Mouse (Mus musculus) heart, postnatal 0 days (tissue): Measurements from ENCODE around the gene Ppfia2.

Experiments used
- CTCF ChIP-seq: IDR thresholded peaks from 2 replicates; pipeline ENCODE4 v1.5.1; 2016; ENCODE audit warnings: antibody characterized with exemption, control low read depth, low read depth
- EP300 ChIP-seq: IDR thresholded peaks from 2 replicates; pipeline ENCODE4 v1.6.1; 2016; ENCODE audit warnings: antibody characterized with exemption, low read depth

- TF ChIP-seq EP300, result no peak
- no peak for TF ChIP-seq CTCF
These were observed 345.3 kb downstream of the Ppfia2 start for GRCm38 (mm10) chr10:106815447-106815846.
